Mouse (Mus musculus): ENCODE measurements at regions not wholly inside any gene's neighbourhood (a gene's known extent, or its start where the extent isn't known, plus 50 kb on each side); places are given as distances from the start of the nearest gene placed in this dataset.
"Not testable (repeated sequence)": the region's sequence is repeated elsewhere in the genome, so short reads cannot be mapped to it uniquely, and the experiment has no call there.

DNA sequence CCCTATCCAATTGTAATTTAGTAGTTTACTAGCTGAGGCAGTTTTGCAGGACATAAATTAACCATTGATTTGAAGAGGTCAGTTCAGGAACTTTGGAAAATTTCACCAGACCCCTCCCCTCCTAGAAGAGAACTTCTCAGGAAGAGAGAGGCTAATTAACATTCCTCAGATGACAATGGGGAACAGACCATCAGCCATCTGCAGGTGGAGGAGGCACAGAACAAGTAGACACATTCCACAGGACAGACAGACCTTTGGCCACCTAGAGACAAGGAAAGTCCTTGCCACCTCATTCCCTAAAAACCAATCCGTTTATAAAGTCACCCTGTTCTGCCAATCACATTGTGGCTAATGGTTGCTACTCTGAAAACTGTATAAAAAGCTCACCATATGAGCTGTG lies 463.5 kb upstream of the Cntn5 start:
- Histone ChIP-seq H3K27ac (no peak overlapping the region), H3K36me3 (no peaks in the 10 kb centered on the region), H3K27me3 (no peaks in the 10 kb centered on the region), H3K4me1 (replicated peaks) (no peaks in the 10 kb centered on the region), H3K4me3 (replicated peaks) (no peak overlapping the region), H3K4me2 (no peak overlapping the region), H3K9me3 (no peaks in the 10 kb centered on the region), H3K9ac (replicated peaks) (no peak overlapping the region)
- WGBS = 54% methylated on average over 1 of the region's 1 CpGs
- no peak for ATAC-seq (ENCODE audit: insufficient number of reproducible peaks, insufficient read depth, low FRiP score, low TSS enrichment, low read depth)

GRCm38 (mm10) chr9:11328900-11329299 lies 424.3 kb upstream of the Cntn5 start:
- no peaks in the 10 kb centered on the region for H3K36me3 ChIP-seq

DNA sequence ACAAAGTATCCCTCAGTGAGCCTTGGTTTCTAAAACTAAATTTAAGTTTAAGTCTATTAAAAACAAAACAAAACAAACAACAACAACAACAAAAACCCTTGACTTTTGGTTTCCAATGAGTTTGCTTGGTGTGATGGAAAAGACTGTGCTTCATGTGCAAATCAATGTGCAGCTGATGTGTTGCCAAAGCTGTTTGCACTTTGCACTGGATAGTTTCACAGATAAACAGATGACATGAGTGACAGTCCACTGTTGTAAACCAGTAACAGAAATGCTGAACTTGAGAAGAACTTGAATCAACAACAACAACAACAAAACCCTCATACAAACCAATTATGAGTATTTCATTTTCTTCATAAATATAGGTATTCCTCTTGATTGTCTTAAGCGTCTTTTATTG lies 412.6 kb upstream of the Cntn5 start:
- no peak overlapping the region for H3K9ac ChIP-seq (replicated peaks)
- no peaks in the 10 kb centered on the region for H3K27me3 ChIP-seq
- no peaks in the 10 kb centered on the region for H3K4me1 ChIP-seq (replicated peaks)
- ATAC-seq (ENCODE audit: insufficient number of reproducible peaks, insufficient read depth, low FRiP score, low TSS enrichment, low read depth) = no peak
- no peak overlapping the region for H3K27ac ChIP-seq
- H3K4me2 ChIP-seq = no peak overlapping the region
- no peak overlapping the region for H3K4me3 ChIP-seq (replicated peaks)
- no peaks in the 10 kb centered on the region for H3K9me3 ChIP-seq
- WGBS = 96% methylated on average over 1 of the region's 1 CpGs
- H3K36me3 ChIP-seq = no peaks in the 10 kb centered on the region

More at GRCm38 (mm10) chr9:11328900-11329299, 424.3 kb upstream of the Cntn5 start:
- Histone ChIP-seq H3K27ac (no peak overlapping the region), H3K9me3 (no peaks in the 10 kb centered on the region), H3K4me1 (replicated peaks) (no peaks in the 10 kb centered on the region), H3K4me3 (replicated peaks) (no peak overlapping the region), H3K27me3 (no peaks in the 10 kb centered on the region), H3K9ac (replicated peaks) (no peak overlapping the region), H3K4me2 (no peak overlapping the region)
- 80% methylated on average over 4 of the region's 4 CpGs for WGBS
- ATAC-seq (ENCODE audit: insufficient number of reproducible peaks, insufficient read depth, low FRiP score, low TSS enrichment, low read depth) = no peak

DNA sequence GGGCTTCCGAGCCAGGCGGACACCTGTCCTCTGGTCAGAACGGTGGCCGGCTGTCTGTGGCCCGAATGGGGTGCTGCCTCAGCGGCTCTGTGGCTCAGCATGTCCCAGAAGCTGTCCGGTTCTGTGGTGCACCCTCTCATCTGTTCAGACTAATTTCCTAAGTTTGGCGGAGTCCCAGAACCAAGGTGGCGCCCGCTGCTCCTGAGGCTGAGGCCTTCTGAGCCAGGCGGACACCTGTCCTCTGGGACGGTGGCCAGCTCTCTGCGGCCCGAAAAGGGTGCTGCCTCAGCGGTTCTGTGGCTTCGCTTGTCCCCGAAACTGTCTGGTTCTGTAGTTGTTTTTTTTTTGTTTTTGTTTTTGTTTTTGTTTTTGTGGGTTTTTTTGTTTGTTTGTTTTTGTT lies 392.5 kb upstream of the Cntn5 start:
- not testable (repeated sequence) for ATAC-seq (ENCODE audit: insufficient number of reproducible peaks, insufficient read depth, low FRiP score, low TSS enrichment, low read depth); H3K4me1 ChIP-seq (replicated peaks); H3K4me3 ChIP-seq (replicated peaks); H3K9me3 ChIP-seq; H3K9ac ChIP-seq (replicated peaks); H3K36me3 ChIP-seq; H3K27me3 ChIP-seq; H3K4me2 ChIP-seq; H3K27ac ChIP-seq
- 96% methylated on average over 17 of the region's 17 CpGs for WGBS

- no peak overlapping the region for H3K27ac ChIP-seq
- no peaks in the 10 kb centered on the region for H3K4me1 ChIP-seq (replicated peaks)
- no peaks in the 10 kb centered on the region for H3K36me3 ChIP-seq
- no peak overlapping the region for H3K4me2 ChIP-seq
- no peak for ATAC-seq (ENCODE audit: insufficient number of reproducible peaks, insufficient read depth, low FRiP score, low TSS enrichment, low read depth)
- no peak overlapping the region for H3K4me3 ChIP-seq (replicated peaks)
- H3K27me3 ChIP-seq = no peaks in the 10 kb centered on the region
- H3K9ac ChIP-seq (replicated peaks) = no peak overlapping the region
- WGBS = 78% methylated on average over 4 of the region's 4 CpGs
- H3K9me3 ChIP-seq = no peaks in the 10 kb centered on the region
Observed at GRCm38 (mm10) chr9:11285135-11285534, 380.6 kb upstream of the Cntn5 start.

DNA sequence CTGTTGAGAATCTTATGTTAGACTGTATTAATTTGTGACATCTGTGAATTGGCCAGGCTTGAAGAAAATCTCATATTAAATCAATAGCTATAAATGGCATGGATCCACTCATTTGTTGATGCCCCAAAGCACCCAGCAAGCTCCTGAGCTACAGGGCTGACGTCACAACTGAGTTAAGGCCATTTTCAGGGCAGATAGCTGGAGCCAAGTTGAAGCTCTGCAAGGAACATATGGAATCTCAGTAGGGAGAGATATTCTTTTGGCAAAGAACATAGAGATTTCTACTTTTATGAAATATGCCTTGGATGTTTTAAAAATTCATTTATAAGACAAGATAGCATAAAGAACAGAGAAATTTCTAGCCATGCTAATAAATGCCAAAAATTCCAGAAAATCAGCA lies 380.0 kb upstream of the Cntn5 start:
- Histone ChIP-seq H3K27me3 (no peaks in the 10 kb centered on the region), H3K4me2 (no peak overlapping the region), H3K4me1 (replicated peaks) (no peaks in the 10 kb centered on the region), H3K4me3 (replicated peaks) (no peak overlapping the region), H3K9me3 (no peaks in the 10 kb centered on the region), H3K27ac (no peak overlapping the region), H3K36me3 (no peaks in the 10 kb centered on the region), H3K9ac (replicated peaks) (no peak overlapping the region)
- ATAC-seq (ENCODE audit: insufficient number of reproducible peaks, insufficient read depth, low FRiP score, low TSS enrichment, low read depth) = no peak
- WGBS = 85% methylated on average over 1 of the region's 1 CpGs

- Histone ChIP-seq H3K27me3 (no peaks in the 10 kb centered on the region), H3K4me1 (replicated peaks) (no peaks in the 10 kb centered on the region), H3K4me2 (no peak overlapping the region), H3K36me3 (no peaks in the 10 kb centered on the region), H3K4me3 (replicated peaks) (no peak overlapping the region), H3K27ac (no peak overlapping the region), H3K9me3 (no peaks in the 10 kb centered on the region), H3K9ac (replicated peaks) (no peak overlapping the region)
- no peak for ATAC-seq (ENCODE audit: insufficient number of reproducible peaks, insufficient read depth, low FRiP score, low TSS enrichment, low read depth)
- 85% methylated on average over 5 of the region's 5 CpGs for WGBS
Observed at GRCm38 (mm10) chr9:11279409-11280127, 375.0 kb upstream of the Cntn5 start.

DNA sequence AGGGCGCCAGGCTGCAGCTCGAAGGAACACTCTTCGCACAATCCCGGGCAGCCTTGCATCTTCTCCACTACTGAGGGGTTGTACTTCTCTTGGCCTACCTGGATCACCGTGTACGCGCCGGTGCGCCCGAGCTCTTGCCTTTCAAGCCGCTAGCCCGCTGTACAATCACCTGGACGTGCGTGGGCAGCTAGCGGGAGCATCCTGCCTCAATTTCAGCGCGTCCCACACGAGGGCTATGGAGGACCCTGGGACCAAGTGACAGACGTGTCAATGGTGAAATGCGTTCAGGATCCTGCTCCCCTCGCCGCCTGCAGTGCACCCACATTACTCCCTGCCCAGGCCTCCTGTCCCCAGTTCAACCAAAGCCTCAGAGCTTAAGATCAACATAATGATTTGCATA lies 373.2 kb upstream of the Cntn5 start:
- no peak for ATAC-seq (ENCODE audit: insufficient number of reproducible peaks, insufficient read depth, low FRiP score, low TSS enrichment, low read depth)
- 95% methylated on average over 22 of the region's 22 CpGs for WGBS

DNA sequence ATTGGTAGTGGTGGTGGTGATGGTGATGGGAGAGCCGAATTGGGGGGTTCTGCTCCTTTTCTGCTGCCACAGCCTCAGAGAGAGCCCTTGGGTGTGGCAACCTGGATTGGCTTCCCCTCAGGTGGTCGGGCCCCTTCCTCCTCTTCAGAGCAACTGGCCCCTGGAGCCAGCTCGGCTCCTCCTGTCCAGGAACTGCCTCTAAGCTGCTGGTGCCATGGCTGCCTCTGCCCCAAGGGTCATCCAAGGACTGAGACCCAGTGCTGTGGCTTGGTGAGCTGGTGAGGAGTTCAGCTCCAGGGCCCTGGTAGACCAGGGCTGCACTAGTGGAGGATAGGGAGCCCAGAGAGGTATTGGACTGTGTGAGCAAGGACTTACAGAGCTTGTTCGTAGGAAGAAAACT lies 372.4 kb upstream of the Cntn5 start:
- Histone ChIP-seq H3K4me3 (replicated peaks) (no peak overlapping the region), H3K4me2 (no peak overlapping the region), H3K4me1 (replicated peaks) (no peaks in the 10 kb centered on the region), H3K36me3 (no peaks in the 10 kb centered on the region), H3K9me3 (no peaks in the 10 kb centered on the region), H3K27ac (no peak overlapping the region), H3K27me3 (no peaks in the 10 kb centered on the region), H3K9ac (replicated peaks) (no peak overlapping the region)
- WGBS = 90% methylated on average over 4 of the region's 4 CpGs
- no peak for ATAC-seq (ENCODE audit: insufficient number of reproducible peaks, insufficient read depth, low FRiP score, low TSS enrichment, low read depth)

More for the DNA sequence above, 373.2 kb upstream of the Cntn5 start:
- H3K4me1 ChIP-seq (replicated peaks) = no peaks in the 10 kb centered on the region
- H3K27ac ChIP-seq = no peak overlapping the region
- H3K4me2 ChIP-seq = no peak overlapping the region
- no peaks in the 10 kb centered on the region for H3K27me3 ChIP-seq
- no peak overlapping the region for H3K9ac ChIP-seq (replicated peaks)
- no peaks in the 10 kb centered on the region for H3K36me3 ChIP-seq
- no peak overlapping the region for H3K4me3 ChIP-seq (replicated peaks)
- H3K9me3 ChIP-seq = no peaks in the 10 kb centered on the region

DNA sequence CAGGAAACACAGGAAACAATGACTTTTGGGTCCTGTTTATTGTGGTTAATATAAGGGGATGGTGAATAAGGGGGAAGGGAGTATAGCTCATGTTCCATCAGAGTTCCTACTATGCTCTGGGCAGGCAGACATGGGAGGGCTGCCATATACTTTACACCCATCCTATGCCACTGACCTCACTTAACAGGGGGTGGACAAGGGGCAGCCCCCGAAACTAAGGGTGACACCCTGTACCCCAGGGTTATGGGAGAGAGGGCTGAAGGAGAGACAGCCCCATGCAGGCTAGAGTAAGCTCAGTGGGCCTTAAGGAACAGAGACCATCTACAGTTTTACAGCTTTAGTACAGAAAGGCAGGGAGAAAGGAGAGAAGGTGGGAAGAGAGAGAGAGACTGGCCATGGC lies 352.3 kb upstream of the Cntn5 start:
- no peak for ATAC-seq (ENCODE audit: insufficient number of reproducible peaks, insufficient read depth, low FRiP score, low TSS enrichment, low read depth)
- no peaks in the 10 kb centered on the region for H3K27me3 ChIP-seq
- H3K36me3 ChIP-seq = no peaks in the 10 kb centered on the region
- H3K27ac ChIP-seq = no peak overlapping the region
- H3K4me3 ChIP-seq (replicated peaks) = no peak overlapping the region
- no peak overlapping the region for H3K4me2 ChIP-seq
- no peak overlapping the region for H3K9ac ChIP-seq (replicated peaks)
- no peaks in the 10 kb centered on the region for H3K9me3 ChIP-seq
- no peaks in the 10 kb centered on the region for H3K4me1 ChIP-seq (replicated peaks)
- 89% methylated on average over 1 of the region's 1 CpGs for WGBS

DNA sequence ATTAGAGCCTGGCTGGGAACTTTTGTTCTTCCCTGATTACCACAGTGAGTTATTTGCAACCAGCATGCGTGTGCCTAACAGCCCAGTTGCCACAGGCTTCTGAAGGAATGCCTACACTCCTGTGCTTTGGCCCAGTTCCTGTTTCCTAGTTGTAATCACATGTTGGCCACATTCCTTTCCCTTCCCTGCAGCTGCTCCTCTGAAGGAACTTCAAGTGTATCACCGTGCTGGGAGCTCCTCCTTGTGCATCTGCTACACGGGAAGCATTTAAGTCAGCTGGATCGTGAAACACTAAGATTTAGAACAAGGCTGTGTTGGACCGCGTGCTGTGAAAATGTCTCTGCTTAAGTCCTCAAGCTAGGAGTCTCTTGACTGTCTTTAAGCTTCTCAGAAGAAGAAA lies 302.3 kb upstream of the Cntn5 start:
- Histone ChIP-seq H3K27ac (0 out of 2 replicates have a peak overlapping the region, but pooled peaks have one; percentile 4), H3K4me1 (replicated peaks) (no peaks in the 10 kb centered on the region), H3K4me2 (no peak overlapping the region), H3K36me3 (no peaks in the 10 kb centered on the region), H3K27me3 (no peaks in the 10 kb centered on the region), H3K4me3 (replicated peaks) (no peak overlapping the region), H3K9me3 (no peaks in the 10 kb centered on the region), H3K9ac (replicated peaks) (no peak overlapping the region)
- ATAC-seq (ENCODE audit: insufficient number of reproducible peaks, insufficient read depth, low FRiP score, low TSS enrichment, low read depth) = no peak
- WGBS = 61% methylated on average over 6 of the region's 6 CpGs

DNA sequence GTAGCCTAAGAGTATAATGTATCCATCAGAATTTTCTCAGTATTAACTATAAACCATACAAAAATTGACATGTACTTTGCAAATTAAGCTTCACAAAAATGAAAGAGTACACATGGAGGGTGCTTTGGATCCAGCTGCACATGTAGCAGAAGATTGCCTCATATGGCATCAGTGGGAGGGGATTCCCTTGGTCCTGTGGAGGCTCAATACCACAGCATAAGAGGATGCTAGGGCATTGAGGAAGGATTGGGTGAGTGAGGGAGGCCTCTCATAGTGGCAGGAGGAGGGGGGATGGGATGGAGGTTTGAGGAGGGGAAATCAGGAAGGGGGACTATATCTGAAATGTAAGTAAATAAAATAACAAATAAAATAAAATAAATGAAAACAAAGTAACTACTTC lies 301.7 kb upstream of the Cntn5 start:
- H3K36me3 ChIP-seq = no peaks in the 10 kb centered on the region
- H3K4me3 ChIP-seq (replicated peaks) = no peak overlapping the region
- H3K27me3 ChIP-seq = no peaks in the 10 kb centered on the region
- no peak overlapping the region for H3K9ac ChIP-seq (replicated peaks)
- H3K9me3 ChIP-seq = no peaks in the 10 kb centered on the region
- no peak overlapping the region for H3K27ac ChIP-seq
- no peak overlapping the region for H3K4me2 ChIP-seq
- H3K4me1 ChIP-seq (replicated peaks) = no peaks in the 10 kb centered on the region
- ATAC-seq (ENCODE audit: insufficient number of reproducible peaks, insufficient read depth, low FRiP score, low TSS enrichment, low read depth) = no peak
